Mouse (Mus musculus): Measurements from ENCODE around the gene Ap3m1.

- TF ChIP-seq POLR2A (IDR thresholded peaks at IDR 0.05; ENCODE audit: borderline replicate concordance, extremely low read depth, insufficient read depth, insufficient read length, poor library complexity, severe bottlenecking) (no peak), CTCF (IDR thresholded peaks at IDR 0.05; ENCODE audit: borderline replicate concordance, extremely low read depth, insufficient read depth, insufficient read length) (no peak)
Measured at GRCm38 (mm10) chr14:21017871-21018270, 34.4 kb downstream of the Ap3m1 start.

All from brain, embryonic 14.5 days (tissue).